Mouse (Mus musculus) olfactory bulb, adult 2 months (tissue): ENCODE measurements at regions not wholly inside any gene's neighbourhood (a gene's known extent, or its start where the extent isn't known, plus 50 kb on each side); places are given as distances from the start of the nearest gene placed in this dataset.

Source experiments
- H3K27ac ChIP-seq: fragments of 200-500 bp; 2 replicates; pipeline ENCODE4 v1.5.1; 2012; ENCODE audit warnings: low read depth, low read length; ENCODE audit not compliant: insufficient read depth
- H3K4me1 ChIP-seq: fragments of 200-500 bp; 2 replicates; pipeline ENCODE4 v1.6.1; 2012; ENCODE audit warnings: low read length; ENCODE audit not compliant: control insufficient read depth, insufficient read depth
- H3K4me3 ChIP-seq: fragments of 200-500 bp; 2 replicates; pipeline ENCODE4 v1.5.1; 2012; ENCODE audit warnings: mild to moderate bottlenecking, low read depth, low read length, moderate library complexity; ENCODE audit not compliant: insufficient read depth
- CTCF ChIP-seq: fragments of 200-500 bp; IDR thresholded peaks from 2 replicates; pipeline ENCODE4 v1.5.1; 2012; ENCODE audit warnings: low read depth, mild to moderate bottlenecking, low read length, moderate library complexity; ENCODE audit not compliant: insufficient read depth
- POLR2A ChIP-seq: fragments of 200-500 bp; IDR thresholded peaks from 2 replicates; pipeline ENCODE4 v1.6.1; 2012; ENCODE audit warnings: mild to moderate bottlenecking, low read depth, low read length, moderate library complexity; ENCODE audit not compliant: insufficient read depth
- WGBS: fragments of 180-500 bp; shearing (Covaris S2); methylation state at CpG from one replicate; pipeline ENCODE4 v1.1.7; 2018; 5-methylcytosine and 5-hydroxymethylcytosine counted together

DNA sequence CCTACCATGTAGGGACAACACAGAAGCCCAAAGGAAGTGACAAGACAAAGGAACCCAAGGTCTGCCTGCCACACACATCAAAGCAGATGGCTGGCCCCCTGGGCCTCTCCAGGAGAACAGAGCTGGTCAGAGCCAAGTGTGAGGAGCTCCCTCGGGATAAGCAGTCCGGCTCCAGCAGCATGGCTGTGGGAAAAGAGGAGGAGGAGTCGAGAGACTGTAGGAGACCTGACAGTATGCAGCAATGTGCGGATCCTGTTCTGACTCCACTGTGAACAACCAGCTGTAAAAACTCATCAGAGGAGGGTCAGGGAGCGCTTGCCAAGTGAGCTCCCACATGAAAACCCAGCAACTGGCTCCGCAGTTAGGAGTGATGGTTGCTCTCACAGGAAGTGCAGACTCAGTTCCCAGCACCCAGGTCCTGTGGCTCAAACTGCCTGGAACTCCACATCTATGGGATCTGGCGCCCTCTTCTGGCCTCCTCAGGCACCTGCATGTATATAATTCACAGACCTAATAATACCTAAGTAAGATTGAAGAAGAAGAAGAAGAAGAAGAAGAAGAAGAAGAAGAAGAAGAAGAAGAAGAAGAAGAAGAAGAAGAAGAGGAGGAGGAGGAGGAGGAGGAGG, 79.3 kb upstream of the Errfi1 start:
- 84% methylated on average over 7 of the region's 7 CpGs for WGBS
- 0 out of 2 replicates have a peak, but pooled peaks have one; percentile 8 for TF ChIP-seq CTCF
- TF ChIP-seq POLR2A, result no peak
- H3K4me1 ChIP-seq, result peaks cover 3% of the 10 kb centered on the region
- no peak overlapping the region for H3K27ac ChIP-seq
- H3K4me3 ChIP-seq, result no peak overlapping the region

GRCm38 (mm10) chr4:150771922-150772651, 81.6 kb upstream of the Errfi1 start:
- Histone ChIP-seq H3K4me1 (peaks cover 3% of the 10 kb centered on the region; the same call in 1 of the 2 replicates), H3K27ac (no peak overlapping the region), H3K4me3 (no peak overlapping the region)
- TF ChIP-seq POLR2A (no peak), CTCF (no peak)
- WGBS, result 85% methylated on average over 6 of the region's 6 CpGs

DNA sequence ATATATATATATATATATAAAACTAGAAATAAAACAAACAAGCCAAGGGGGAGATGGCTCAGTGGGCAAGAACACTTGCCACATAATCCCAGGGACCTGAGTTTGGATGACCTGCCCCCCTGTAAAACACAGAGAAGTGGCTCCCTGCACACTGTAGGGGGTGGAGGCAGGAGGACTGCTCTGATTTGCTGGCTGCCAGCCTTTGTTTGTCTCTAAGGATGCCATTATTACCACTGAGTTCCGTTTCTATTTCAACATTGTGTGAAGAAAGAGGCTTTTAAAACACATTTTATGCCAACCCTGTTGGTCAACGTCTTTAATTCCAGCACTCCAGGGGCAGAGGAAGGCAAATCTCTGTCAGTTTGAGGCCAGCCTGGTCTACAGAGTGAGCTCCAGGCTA, 82.2 kb upstream of the Errfi1 start:
- peaks cover 3% of the 10 kb centered on the region; the same call in 1 of the 2 replicates for H3K4me1 ChIP-seq
- no peak for TF ChIP-seq POLR2A
- H3K27ac ChIP-seq, result no peak overlapping the region
- no peak overlapping the region for H3K4me3 ChIP-seq
- 16% methylated on average over 2 of the region's 2 CpGs for WGBS

DNA sequence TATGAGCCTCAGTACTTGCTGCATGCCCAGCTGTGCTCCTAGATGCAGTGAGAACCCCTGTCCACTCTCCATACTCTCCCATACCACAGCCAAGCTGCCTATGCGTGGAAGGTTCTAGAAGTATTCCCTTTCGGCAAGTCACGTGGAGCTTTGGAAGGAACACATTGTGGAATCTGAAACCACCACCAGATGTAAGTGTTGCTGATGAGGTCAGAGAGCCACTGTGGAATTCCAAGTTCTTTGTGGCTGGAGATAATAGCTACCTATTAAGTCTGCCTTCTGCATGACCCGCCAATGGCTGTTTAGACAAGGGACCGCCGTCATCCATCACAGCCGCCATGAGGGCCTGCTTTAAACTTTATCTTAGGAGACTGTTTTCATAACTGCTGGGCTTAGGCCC, 84.7 kb upstream of the Errfi1 start:
- no peak overlapping the region for H3K27ac ChIP-seq
- 87% methylated on average over 7 of the region's 7 CpGs for WGBS
- H3K4me1 ChIP-seq, result no peaks in the 10 kb centered on the region
- H3K4me3 ChIP-seq, result no peak overlapping the region
- TF ChIP-seq POLR2A, result no peak
- TF ChIP-seq CTCF, result no peak

DNA sequence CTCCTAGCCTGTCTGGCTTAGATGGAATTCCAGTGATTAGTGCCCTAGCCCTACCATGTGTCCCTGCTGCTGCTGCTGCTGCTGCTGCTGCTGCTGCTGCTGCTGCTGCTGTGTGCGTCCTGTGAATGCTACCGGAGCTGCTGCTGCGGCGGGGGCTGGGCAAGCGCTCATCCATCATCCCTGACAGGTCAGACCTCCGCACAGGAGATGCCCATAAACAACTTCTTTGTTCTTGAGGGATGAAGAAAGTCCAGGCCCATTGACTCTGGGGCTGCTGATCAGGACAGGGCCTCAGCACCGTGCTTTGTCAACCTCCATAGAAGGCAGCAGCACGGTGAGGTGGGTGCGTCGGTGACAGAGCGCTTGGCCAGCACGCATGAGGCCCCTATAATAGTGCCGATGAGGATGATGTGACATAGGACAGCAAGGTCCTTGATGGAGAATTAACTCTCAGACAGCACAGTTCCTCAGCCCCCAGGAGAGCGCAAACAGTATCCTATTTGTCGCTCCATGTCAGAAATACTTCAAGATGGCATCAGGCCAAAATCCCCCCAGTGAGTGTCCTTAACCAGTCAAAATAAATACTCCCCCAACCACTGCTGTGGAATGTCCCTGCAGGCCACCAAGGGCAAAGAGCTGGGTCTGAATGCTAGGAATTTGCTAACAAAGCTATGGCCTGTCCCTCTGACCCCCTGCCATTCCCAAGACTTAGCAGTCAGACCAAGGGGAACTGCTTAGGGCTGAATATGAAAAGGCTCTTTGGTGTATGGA, 95.1 kb upstream of the Errfi1 start:
- Histone ChIP-seq H3K27ac (no peak overlapping the region), H3K4me1 (peaks cover 11% of the 10 kb centered on the region), H3K4me3 (no peak overlapping the region)
- TF ChIP-seq CTCF, result no peak
- TF ChIP-seq POLR2A, result no peak
- WGBS, result 41% methylated on average over 15 of the region's 15 CpGs

DNA sequence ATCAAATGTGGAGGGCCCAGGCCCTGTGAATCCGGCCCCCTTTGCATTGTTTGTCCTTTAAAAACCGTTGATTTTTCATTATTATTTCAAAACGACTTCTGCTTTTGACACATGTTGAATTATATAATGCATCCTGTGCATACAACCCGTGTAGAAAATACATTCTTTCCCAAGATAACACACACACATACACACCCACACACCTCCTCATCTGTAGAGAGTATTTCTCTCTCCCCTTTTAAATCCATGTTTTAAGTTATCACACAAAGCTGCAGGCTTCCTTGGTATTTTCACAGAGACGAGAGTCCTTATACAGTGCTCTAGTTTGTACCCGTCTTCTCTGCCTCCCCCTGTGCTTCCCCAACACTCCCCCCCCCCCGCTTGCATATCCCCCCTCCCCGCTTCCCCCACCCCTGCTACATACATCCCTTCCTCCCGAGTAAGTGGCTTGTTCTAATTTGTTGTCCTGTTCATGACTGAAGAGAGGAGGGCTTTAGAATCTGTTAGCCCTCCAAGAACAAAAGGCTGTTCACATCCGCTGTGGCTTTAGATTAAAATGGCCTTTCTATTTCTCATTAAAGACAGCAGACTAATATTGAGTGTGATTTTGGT, 95.8 kb upstream of the Errfi1 start:
- 43% methylated on average over 10 of the region's 10 CpGs for WGBS
- H3K4me1 ChIP-seq, result peaks cover 11% of the 10 kb centered on the region
- no peak overlapping the region for H3K27ac ChIP-seq
- H3K4me3 ChIP-seq, result no peak overlapping the region
- TF ChIP-seq CTCF (no peak), POLR2A (no peak)

DNA sequence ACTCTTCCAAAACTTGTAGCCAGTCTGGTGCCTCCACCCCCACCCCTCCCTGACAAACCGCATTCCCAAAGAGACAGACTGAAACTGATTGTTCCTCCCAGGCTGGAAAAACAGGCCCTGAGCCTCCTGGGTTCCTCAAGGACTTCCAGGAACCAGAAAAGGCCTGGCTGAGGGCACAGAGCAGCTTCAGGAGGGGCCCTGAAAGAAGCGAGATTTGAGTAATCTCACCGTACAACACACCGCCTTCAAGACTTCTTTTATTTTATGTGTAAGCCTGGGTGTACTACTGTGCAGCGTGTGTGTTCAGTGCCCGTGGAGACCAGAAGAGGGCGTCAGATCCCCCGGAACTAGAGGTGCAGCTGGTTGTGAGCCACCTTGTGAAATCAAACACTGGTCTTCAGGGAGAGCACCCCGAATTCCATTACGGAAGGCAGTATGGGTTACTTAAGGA, 96.4 kb upstream of the Errfi1 start:
- H3K27ac ChIP-seq, result no peak overlapping the region
- H3K4me1 ChIP-seq, result peaks cover 11% of the 10 kb centered on the region
- no peak overlapping the region for H3K4me3 ChIP-seq
- TF ChIP-seq POLR2A (no peak), CTCF (no peak)
- 74% methylated on average over 10 of the region's 10 CpGs for WGBS

DNA sequence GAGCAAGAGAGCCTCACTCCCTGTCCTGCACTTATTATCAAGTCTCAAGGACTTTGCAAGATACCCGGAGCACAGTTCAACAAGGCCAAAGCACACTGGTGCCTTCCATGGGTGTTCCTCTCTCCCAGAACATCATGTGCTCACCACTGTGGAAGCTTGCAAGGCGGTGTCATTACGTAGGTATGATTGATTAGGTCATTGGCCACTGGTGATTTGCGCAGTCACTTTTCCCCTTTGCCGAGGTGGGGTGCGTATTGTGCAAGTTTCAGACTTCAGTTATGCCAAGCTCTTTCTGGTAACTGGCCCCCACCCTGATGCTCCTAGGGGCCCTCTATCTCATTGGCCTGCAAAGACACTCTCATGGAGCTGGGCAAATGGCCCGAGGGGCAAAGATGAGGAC, 98.3 kb upstream of the Errfi1 start:
- Histone ChIP-seq H3K4me1 (peaks cover 16% of the 10 kb centered on the region), H3K4me3 (no peak overlapping the region), H3K27ac (no peak overlapping the region)
- WGBS, result 98% methylated on average over 7 of the region's 7 CpGs
- no peak for TF ChIP-seq POLR2A
- TF ChIP-seq CTCF, result no peak
